15 mouse cellular contexts compared by ENCODE assay signal in genomic region chr15:54335306-54335705, GRCm38 (mm10).
"Had no signal": no experiment of that assay in that cellular context is flagged by ENCODE, and none has a peak within 500 bp of the region (broad histone marks: within the 10 kb centered on the region; RNA-seq: fewer than 3 reads in every experiment).

No protein-coding gene starts in this region.

- H3K4me1 ChIP-seq: midbrain, embryonic 10.5 days; midbrain, embryonic 12.5 days; neural tube, embryonic 12.5 days; stomach, embryonic 15.5 days had no signal

- ATAC-seq: midbrain, embryonic 16.5 days had no signal

- DNase-seq: lung, adult 18-20 months; lung, embryonic 14.5 days; lung, postnatal 10 days; lung, postnatal 4 days; midbrain, embryonic 14.5 days; right cerebral cortex, postnatal 14 days; thymus, adult 2 months; thymus, postnatal 25 days; thymus, postnatal 4 days had no signal

- H3K4me3 ChIP-seq: midbrain, embryonic 10.5 days; midbrain, embryonic 12.5 days; neural tube, embryonic 12.5 days; stomach, embryonic 15.5 days had no signal

- H3K36me3 ChIP-seq: midbrain, embryonic 10.5 days; midbrain, embryonic 12.5 days; neural tube, embryonic 12.5 days; stomach, embryonic 15.5 days had no signal

- H3K4me2 ChIP-seq: lung, embryonic 14.5 days; midbrain, embryonic 12.5 days; neural tube, embryonic 12.5 days; stomach, embryonic 15.5 days had no signal

- H3K9me3 ChIP-seq: midbrain, embryonic 10.5 days; midbrain, embryonic 12.5 days; neural tube, embryonic 12.5 days; stomach, embryonic 15.5 days had no signal

- H3K27me3 ChIP-seq: midbrain, embryonic 12.5 days; neural tube, embryonic 12.5 days; stomach, embryonic 15.5 days had no signal

- H3K27ac ChIP-seq: midbrain, embryonic 10.5 days; midbrain, embryonic 12.5 days; neural tube, embryonic 12.5 days; stomach, embryonic 15.5 days; stomach, postnatal 0 days had no signal

- H3K9ac ChIP-seq: lung, embryonic 14.5 days; midbrain, embryonic 12.5 days; neural tube, embryonic 12.5 days; stomach, embryonic 15.5 days had no signal
